11 mouse cellular contexts compared by ENCODE assay signal in the genomic region with DNA sequence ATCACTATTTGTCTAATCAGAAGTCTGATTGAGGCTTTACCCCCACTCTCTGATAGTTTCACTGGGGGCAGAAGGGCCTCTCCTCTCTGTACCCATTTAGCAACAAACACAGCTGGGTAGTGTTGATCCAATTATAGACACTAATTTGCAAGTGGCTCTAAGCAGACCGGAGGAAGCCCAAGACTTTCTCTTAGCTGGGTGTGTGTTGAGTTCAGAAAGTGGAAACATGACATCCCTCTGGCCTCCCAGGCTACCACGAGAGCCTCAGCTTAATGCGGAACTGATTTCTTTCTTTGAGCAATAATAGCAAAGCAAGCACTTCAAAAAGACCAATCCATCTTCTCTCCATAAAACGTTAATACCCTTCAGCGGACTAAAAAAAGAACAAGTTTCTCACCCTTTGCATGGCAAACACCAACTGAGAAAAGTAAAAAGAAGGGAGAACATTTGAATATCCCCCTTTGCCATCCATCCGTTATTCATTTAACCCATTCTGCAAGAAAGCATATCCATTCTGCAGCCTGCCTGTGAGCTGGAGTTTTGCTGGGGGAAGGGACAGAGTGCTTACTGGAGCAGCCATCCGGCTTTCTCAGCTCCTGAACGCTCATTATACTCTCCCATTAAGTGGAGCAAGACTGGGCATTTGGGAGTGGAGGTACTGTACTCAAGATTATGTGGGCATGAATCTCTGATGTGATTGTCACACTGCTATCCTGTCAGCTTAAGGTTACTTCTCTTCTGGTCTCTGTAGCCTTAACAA.
DNase-seq lines count a peak whose midpoint lies in the region; ATAC-seq lines count a peak whose summit lies in the region.
"Had no signal": no experiment of that assay in that cellular context is flagged by ENCODE, and none has a peak within 500 bp of the region (broad histone marks: within the 10 kb centered on the region; RNA-seq: fewer than 3 reads in every experiment).

No protein-coding gene starts in this region.

- H3K36me3 ChIP-seq in heart, embryonic 16.5 days (ENCODE audit: control insufficient read depth, insufficient read depth), result no peaks in the 10 kb centered on the region
- H3K36me3 ChIP-seq in forebrain, embryonic 12.5 days (replicated peaks), result no peaks in the 10 kb centered on the region
- H3K36me3 ChIP-seq in neural tube, embryonic 15.5 days, result no peaks in the 10 kb centered on the region
- H3K36me3 ChIP-seq: lung, embryonic 15.5 days had no signal

- H3K27me3 ChIP-seq in heart, embryonic 16.5 days (ENCODE audit: control insufficient read depth, insufficient read depth, low read length), result no peaks in the 10 kb centered on the region
- H3K27me3 ChIP-seq in forebrain, embryonic 12.5 days, result peaks cover 17% of the 10 kb centered on the region; the same call in 1 of the 2 replicates
- no peaks in the 10 kb centered on the region for H3K27me3 ChIP-seq in neural tube, embryonic 15.5 days (replicated peaks)
- H3K27me3 ChIP-seq: lung, embryonic 15.5 days had no signal

- no peak overlapping the region for H3K4me3 ChIP-seq in heart, embryonic 16.5 days (ENCODE audit: low read length)
- no peak overlapping the region for H3K4me3 ChIP-seq in forebrain, embryonic 12.5 days (replicated peaks)
- H3K4me3 ChIP-seq in neural tube, embryonic 15.5 days (replicated peaks), result no peak overlapping the region
- H3K4me3 ChIP-seq: lung, embryonic 15.5 days had no signal

- no peak for DNase-seq in heart, adult 11 months
- DNase-seq in hindlimb bud, embryonic 11.5 days (ENCODE audit: extremely low spot score, low read depth, low spot score), result peak; percentile 5
- DNase-seq in cerebellum, adult 11-12 months, result no peak
- no peak for DNase-seq in c-Kit-positive CD71-positive TER-119-positive erythroid progenitor cells, embryonic 14.5 days (ENCODE audit: low spot score)
- DNase-seq: kidney, postnatal 36 days; thymus, postnatal 36 days had no signal

- H3K4me2 ChIP-seq in heart, embryonic 16.5 days (ENCODE audit: low read depth, low read length), result peak overlapping the region; percentile 37
- peak overlapping the region; percentile 27 for H3K4me2 ChIP-seq in forebrain, embryonic 12.5 days
- peak overlapping the region; percentile 24; the same call in 1 of the 2 replicates for H3K4me2 ChIP-seq in neural tube, embryonic 15.5 days
- H3K4me2 ChIP-seq: lung, embryonic 15.5 days had no signal

- no peak overlapping the region for H3K9ac ChIP-seq in heart, embryonic 16.5 days (ENCODE audit: low read length)
- no peak overlapping the region for H3K9ac ChIP-seq in forebrain, embryonic 12.5 days
- H3K9ac ChIP-seq in neural tube, embryonic 15.5 days (replicated peaks), result no peak overlapping the region
- H3K9ac ChIP-seq: lung, embryonic 15.5 days had no signal

- peaks cover 11% of the 10 kb centered on the region for H3K4me1 ChIP-seq in heart, embryonic 16.5 days (ENCODE audit: control insufficient read depth, insufficient read depth, low read length)
- peaks cover 25% of the 10 kb centered on the region for H3K4me1 ChIP-seq in forebrain, embryonic 12.5 days
- peaks cover 7% of the 10 kb centered on the region for H3K4me1 ChIP-seq in neural tube, embryonic 15.5 days
- H3K4me1 ChIP-seq: lung, embryonic 15.5 days had no signal

- peak overlapping the region; percentile 31; the same call in 1 of the 2 replicates for H3K27ac ChIP-seq in heart, embryonic 16.5 days (ENCODE audit: low read length)
- H3K27ac ChIP-seq in forebrain, embryonic 12.5 days, result no peak overlapping the region
- no peak overlapping the region for H3K27ac ChIP-seq in neural tube, embryonic 15.5 days (replicated peaks)
- H3K27ac ChIP-seq: lung, embryonic 15.5 days had no signal

- no peak for ATAC-seq in heart, embryonic 16.5 days (replicated peaks; ENCODE audit: extremely low read depth, insufficient read depth, low FRiP score)
- ATAC-seq in forebrain, embryonic 12.5 days (ENCODE audit: low FRiP score), result peak; percentile 57; the same call in 1 of the 2 replicates
- peak; percentile 49; the same call in 1 of the 2 replicates for ATAC-seq in neural tube, embryonic 15.5 days (ENCODE audit: low FRiP score)
- ATAC-seq in erythroblast, adult 5-6 weeks (replicated peaks; ENCODE audit: low FRiP score, poor library complexity, severe bottlenecking), result no peak

- H3K9me3 ChIP-seq in heart, embryonic 16.5 days (replicated peaks; ENCODE audit: control insufficient read depth, low read length), result no peaks in the 10 kb centered on the region
- no peaks in the 10 kb centered on the region for H3K9me3 ChIP-seq in forebrain, embryonic 12.5 days
- no peaks in the 10 kb centered on the region for H3K9me3 ChIP-seq in neural tube, embryonic 15.5 days (replicated peaks)
- H3K9me3 ChIP-seq: lung, embryonic 15.5 days had no signal

- 21% methylated on average over 8 of the region's 8 CpGs for WGBS in heart, embryonic 16.5 days
- 2% methylated on average over 8 of the region's 8 CpGs for whole genome bisulfite sequencing in forebrain, embryonic 12.5 days
- WGBS in neural tube, embryonic 15.5 days, result 4% methylated on average over 8 of the region's 8 CpGs

Comparison
In these comparisons a context has a peak if more than half of its experiments do, and no peak if none do; other contexts are left out.
1. ATAC-seq: peak in forebrain, embryonic 12.5 days (single experiment) and neural tube, embryonic 15.5 days (single experiment); none in heart, embryonic 16.5 days (single experiment) and erythroblast, adult 5-6 weeks (single experiment).
2. Peak in every context shown above with its lines, with median percentiles within 50 percentile points of each other: H3K4me2 ChIP-seq.